Comparison of ENCODE assay signal across 9 mouse cellular contexts in genomic region chr13:109440331-109440730, GRCm38 (mm10).
A peak's percentile ranks its signal among the peaks of the same experiment; 100 is the strongest.
DNase-seq lines count a peak whose midpoint lies in the region; ATAC-seq lines count a peak whose summit lies in the region.
"Had no signal": no experiment of that assay in that cellular context is flagged by ENCODE, and none has a peak within 500 bp of the region (broad histone marks: within the 10 kb centered on the region; RNA-seq: fewer than 3 reads in every experiment).

No protein-coding gene starts in this region.

- no peaks in the 10 kb centered on the region for H3K9me3 ChIP-seq in forebrain, embryonic 10.5 days
- H3K9me3 ChIP-seq in heart, embryonic 15.5 days (replicated peaks): no peaks in the 10 kb centered on the region
- no peaks in the 10 kb centered on the region for H3K9me3 ChIP-seq in liver, embryonic 12.5 days (replicated peaks)

- H3K4me3 ChIP-seq in forebrain, embryonic 10.5 days: peak overlapping the region; percentile 56
- H3K4me3 ChIP-seq in heart, embryonic 15.5 days: peak overlapping the region; percentile 60
- H3K4me3 ChIP-seq in liver, embryonic 12.5 days: peak overlapping the region; percentile 45

- peak; percentile 79 for ATAC-seq in heart, embryonic 15.5 days (replicated peaks; ENCODE audit: insufficient number of reproducible peaks, insufficient read depth, low FRiP score, low read depth)
- ATAC-seq in liver, embryonic 12.5 days: no peak

- H3K4me1 ChIP-seq in forebrain, embryonic 10.5 days: peaks cover 39% of the 10 kb centered on the region
- peaks cover 2% of the 10 kb centered on the region; the same call in 1 of the 2 replicates for H3K4me1 ChIP-seq in heart, embryonic 15.5 days (replicated peaks)
- no peaks in the 10 kb centered on the region; the same call in 1 of the 2 replicates for H3K4me1 ChIP-seq in liver, embryonic 12.5 days

- no peaks in the 10 kb centered on the region for H3K36me3 ChIP-seq in forebrain, embryonic 10.5 days (replicated peaks)
- no peaks in the 10 kb centered on the region for H3K36me3 ChIP-seq in heart, embryonic 15.5 days
- no peaks in the 10 kb centered on the region for H3K36me3 ChIP-seq in liver, embryonic 12.5 days

- H3K4me2 ChIP-seq in heart, embryonic 15.5 days: peak overlapping the region; percentile 89
- peak overlapping the region; percentile 60 for H3K4me2 ChIP-seq in liver, embryonic 12.5 days

- H3K27me3 ChIP-seq in forebrain, embryonic 10.5 days (ENCODE audit: poor library complexity, severe bottlenecking): 0 out of 2 replicates have a peak, but pooled peaks cover 3% of the 10 kb centered on the region
- H3K27me3 ChIP-seq in heart, embryonic 15.5 days: no peaks in the 10 kb centered on the region
- H3K27me3 ChIP-seq in liver, embryonic 12.5 days (replicated peaks): no peaks in the 10 kb centered on the region
- H3K27me3 ChIP-seq: CH12.LX had no signal

- H3K27ac ChIP-seq in forebrain, embryonic 10.5 days: peak overlapping the region; percentile 68
- H3K27ac ChIP-seq in heart, embryonic 15.5 days: peak overlapping the region; percentile 86
- H3K27ac ChIP-seq in liver, embryonic 12.5 days: no peak overlapping the region

- H3K9ac ChIP-seq in heart, embryonic 15.5 days: peak overlapping the region; percentile 53
- H3K9ac ChIP-seq in liver, embryonic 12.5 days: no peak overlapping the region

- WGBS in forebrain, embryonic 10.5 days: 8% methylated on average over 8 of the region's 8 CpGs
- 3% methylated on average over 8 of the region's 8 CpGs for WGBS in heart, embryonic 15.5 days
- WGBS in liver, embryonic 12.5 days (ENCODE audit: insufficient replicate concordance): 5% methylated on average over 8 of the region's 8 CpGs

- peak; percentile 24 to 64 for DNase-seq in urinary bladder, adult 18-20 months (ENCODE audit: low spot score in 2 of 2)
- no peak for DNase-seq in urinary bladder, postnatal 10 days (ENCODE audit: low spot score)
- DNase-seq in forebrain, embryonic 10.5 days (ENCODE audit: extremely low spot score, low spot score): peak; percentile 56
- peak; percentile 79 for DNase-seq in kidney, postnatal 10 days
- DNase-seq in naive thymus-derived CD4-positive, alpha-beta T cell, adult 2 months (ENCODE audit: low read depth): peak; percentile 41
- DNase-seq in telencephalon, adult 2 months (ENCODE audit: low read depth, low spot score): peak; percentile 83
